Mouse (Mus musculus) small intestine, adult 2 months (tissue): ENCODE results near the gene Acy3.
A peak's percentile ranks its signal among the peaks of the same experiment; 100 is the strongest.

Experiments used
- CTCF ChIP-seq: fragments of 200-500 bp; IDR thresholded peaks from 2 replicates; pipeline ENCODE4 v1.5.1; 2012; ENCODE audit warnings: low read depth, mild to moderate bottlenecking, control low read depth, inconsistent platforms, low read length, moderate library complexity, mixed read lengths; ENCODE audit not compliant: insufficient replicate concordance, insufficient read length; ENCODE audit errors: extremely low read depth
- POLR2A ChIP-seq: fragments of 200-500 bp; IDR thresholded peaks from 2 replicates; pipeline ENCODE4 v1.6.1; 2012; ENCODE audit warnings: low read depth, mild to moderate bottlenecking, control low read depth, inconsistent platforms, low read length, moderate library complexity

GRCm38 (mm10) chr19:3962469-3962868 is 23.9 kb upstream of the Acy3 start:
- no peak for TF ChIP-seq POLR2A
- 0 out of 2 replicates have a peak, but pooled peaks have one; percentile 27 for TF ChIP-seq CTCF
